Mouse (Mus musculus): ENCODE results near the gene Psap. TPM values are rescaled to one million over a fixed set of nuclear protein-coding genes. Genes with fewer than 3 reads are reported as not detected.

The Psap gene
- polyA plus RNA-seq, 1 experiment: 231 TPM

DNA sequence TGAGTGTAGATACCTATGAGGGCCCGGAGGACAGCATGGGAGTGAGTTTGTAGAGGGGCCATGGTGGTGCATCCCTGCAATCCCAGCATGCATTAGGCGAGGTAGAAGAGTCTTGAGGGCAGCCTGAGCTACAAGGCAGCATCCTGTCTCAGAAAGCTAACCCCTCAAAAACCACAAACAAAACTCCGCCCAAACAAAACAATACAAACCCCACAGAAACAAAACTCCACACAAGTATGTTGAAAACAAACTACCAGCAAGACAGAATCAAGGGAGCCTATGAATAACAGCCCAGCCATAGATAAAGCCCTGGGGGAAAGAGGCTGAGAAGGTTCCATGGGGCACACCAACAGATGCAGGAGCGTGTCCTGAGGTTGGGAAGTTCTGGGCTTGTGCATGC, 68.6 kb downstream of the Psap start:
- H3K4me3 ChIP-seq (ENCODE audit: insufficient read depth, low read depth, low read length): no peak overlapping the region
- peaks cover 5% of the 10 kb centered on the region for H3K4me1 ChIP-seq (ENCODE audit: control insufficient read depth, insufficient read depth, low read length)
- WGBS: 88% methylated on average over 4 of the region's 4 CpGs
- TF ChIP-seq POLR2A (IDR thresholded peaks at IDR 0.05; ENCODE audit: insufficient read depth, low read depth, low read length): no peak
- no peak for TF ChIP-seq CTCF (IDR thresholded peaks at IDR 0.05; ENCODE audit: insufficient read depth, low read depth, low read length)
- no peak overlapping the region for H3K27ac ChIP-seq (ENCODE audit: insufficient read depth, low read depth, low read length)

DNA sequence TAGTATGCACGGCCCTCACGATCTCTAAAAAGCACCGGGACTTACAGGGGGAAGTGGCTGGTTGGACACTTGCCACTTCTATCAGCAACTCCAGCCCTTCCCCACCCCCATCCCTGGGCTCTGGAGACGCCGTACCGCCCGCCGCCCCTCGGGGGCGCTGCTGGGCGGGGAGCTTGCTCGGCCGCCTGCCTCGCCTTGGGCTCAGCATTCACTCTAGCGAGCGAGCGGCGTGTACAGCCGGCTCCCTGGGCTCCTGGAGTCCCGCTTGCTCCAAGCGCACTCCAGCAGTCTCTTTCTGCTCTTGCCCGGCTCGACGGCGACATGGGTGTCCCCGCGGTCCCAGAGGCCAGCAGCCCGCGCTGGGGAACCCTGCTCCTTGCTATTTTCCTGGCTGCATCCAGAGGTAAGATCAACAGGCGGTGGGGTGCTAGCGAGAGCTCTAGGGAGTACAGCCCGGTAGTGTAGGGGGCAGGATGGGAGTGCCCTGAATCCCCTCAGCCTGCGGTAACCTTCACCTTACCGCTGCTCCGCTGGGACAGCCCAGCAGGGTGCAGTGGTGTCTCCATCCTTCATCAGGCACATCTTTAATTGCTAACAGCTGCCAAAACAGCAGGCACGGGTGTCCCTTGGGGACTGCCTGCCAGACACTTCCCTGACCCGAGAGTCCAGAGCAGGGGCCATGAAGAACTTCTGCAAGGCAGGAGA, 69.4 kb downstream of the Psap start, which contains the start of gene Vsir:
Gene Vsir, plus strand, starts transcription at position 151 of the 705 bp plus-strand sequence.
- no peak within 1 kb of the TSS for H3K27ac ChIP-seq (ENCODE audit: insufficient read depth, low read depth, low read length)
- peak within 1 kb of the TSS; percentile 35 for H3K4me3 ChIP-seq (ENCODE audit: insufficient read depth, low read depth, low read length)
- WGBS: 4% methylated on average over 37 of the region's 37 CpGs
- TF ChIP-seq POLR2A (IDR thresholded peaks at IDR 0.05; ENCODE audit: insufficient read depth, low read depth, low read length): 0 out of 2 replicates have a peak, but pooled peaks have one; percentile 22
- TF ChIP-seq CTCF (IDR thresholded peaks at IDR 0.05; ENCODE audit: insufficient read depth, low read depth, low read length): peak; percentile 6; the same call in 1 of the 2 replicates
- peaks cover 12% of the 10 kb centered on the region for H3K4me1 ChIP-seq (ENCODE audit: control insufficient read depth, insufficient read depth, low read length)

GRCm38 (mm10) chr10:60347768-60348610, 70.6 kb downstream of the Psap start:
- 80% methylated on average over 9 of the region's 9 CpGs for WGBS
- H3K4me1 ChIP-seq (ENCODE audit: control insufficient read depth, insufficient read depth, low read length): peaks cover 12% of the 10 kb centered on the region
- H3K27ac ChIP-seq (ENCODE audit: insufficient read depth, low read depth, low read length): no peak overlapping the region
- TF ChIP-seq CTCF (IDR thresholded peaks at IDR 0.05; ENCODE audit: insufficient read depth, low read depth, low read length) (no peak), POLR2A (IDR thresholded peaks at IDR 0.05; ENCODE audit: insufficient read depth, low read depth, low read length) (no peak)
- 0 out of 2 replicates have a peak overlapping the region, but pooled peaks have one; percentile 1 for H3K4me3 ChIP-seq (ENCODE audit: insufficient read depth, low read depth, low read length)

GRCm38 (mm10) chr10:60349056-60349455, 71.6 kb downstream of the Psap start:
- no peak for TF ChIP-seq POLR2A (IDR thresholded peaks at IDR 0.05; ENCODE audit: insufficient read depth, low read depth, low read length)
- TF ChIP-seq CTCF (IDR thresholded peaks at IDR 0.05; ENCODE audit: insufficient read depth, low read depth, low read length): no peak
- Histone ChIP-seq H3K4me3 (ENCODE audit: insufficient read depth, low read depth, low read length) (no peak overlapping the region), H3K4me1 (ENCODE audit: control insufficient read depth, insufficient read depth, low read length) (peaks cover 12% of the 10 kb centered on the region), H3K27ac (ENCODE audit: insufficient read depth, low read depth, low read length) (no peak overlapping the region)
- 68% methylated on average over 6 of the region's 6 CpGs for WGBS

GRCm38 (mm10) chr10:60349644-60350043, 72.2 kb downstream of the Psap start:
- 89% methylated on average over 5 of the region's 5 CpGs for WGBS

GRCm38 (mm10) chr10:60350077-60350804, 72.8 kb downstream of the Psap start:
- H3K4me3 ChIP-seq (ENCODE audit: insufficient read depth, low read depth, low read length): no peak overlapping the region
- TF ChIP-seq POLR2A (IDR thresholded peaks at IDR 0.05; ENCODE audit: insufficient read depth, low read depth, low read length): no peak
- no peak for TF ChIP-seq CTCF (IDR thresholded peaks at IDR 0.05; ENCODE audit: insufficient read depth, low read depth, low read length)
- H3K27ac ChIP-seq (ENCODE audit: insufficient read depth, low read depth, low read length): no peak overlapping the region
- 65% methylated on average over 5 of the region's 5 CpGs for WGBS
- peaks cover 12% of the 10 kb centered on the region for H3K4me1 ChIP-seq (ENCODE audit: control insufficient read depth, insufficient read depth, low read length)

More at GRCm38 (mm10) chr10:60349644-60350043, 72.2 kb downstream of the Psap start:
- no peak overlapping the region for H3K4me3 ChIP-seq (ENCODE audit: insufficient read depth, low read depth, low read length)
- peaks cover 12% of the 10 kb centered on the region for H3K4me1 ChIP-seq (ENCODE audit: control insufficient read depth, insufficient read depth, low read length)
- H3K27ac ChIP-seq (ENCODE audit: insufficient read depth, low read depth, low read length): no peak overlapping the region
- TF ChIP-seq POLR2A (IDR thresholded peaks at IDR 0.05; ENCODE audit: insufficient read depth, low read depth, low read length): no peak
- no peak for TF ChIP-seq CTCF (IDR thresholded peaks at IDR 0.05; ENCODE audit: insufficient read depth, low read depth, low read length)

DNA sequence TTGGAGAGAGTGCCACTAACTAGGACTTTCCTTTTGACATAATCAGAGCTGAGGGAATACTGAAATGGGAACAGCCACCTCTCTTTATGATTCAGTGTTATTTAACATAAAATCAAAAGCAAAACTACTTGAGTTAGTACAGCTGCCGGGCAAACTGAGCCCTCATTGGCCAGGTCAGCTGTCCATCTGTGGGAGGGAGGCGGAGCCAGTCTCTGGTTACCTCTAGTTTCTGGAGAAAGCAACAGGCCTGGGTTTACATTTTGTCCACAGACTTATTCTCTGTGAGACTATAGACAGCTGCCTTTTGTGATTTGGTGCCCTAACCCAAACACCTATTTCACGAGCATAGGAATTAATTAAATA, 73.4 kb downstream of the Psap start:
- Histone ChIP-seq H3K4me1 (ENCODE audit: control insufficient read depth, insufficient read depth, low read length) (peaks cover 12% of the 10 kb centered on the region), H3K27ac (ENCODE audit: insufficient read depth, low read depth, low read length) (no peak overlapping the region), H3K4me3 (ENCODE audit: insufficient read depth, low read depth, low read length) (no peak overlapping the region)
- 56% methylated on average over 3 of the region's 3 CpGs for WGBS
- TF ChIP-seq CTCF (IDR thresholded peaks at IDR 0.05; ENCODE audit: insufficient read depth, low read depth, low read length): no peak
- TF ChIP-seq POLR2A (IDR thresholded peaks at IDR 0.05; ENCODE audit: insufficient read depth, low read depth, low read length): no peak

DNA sequence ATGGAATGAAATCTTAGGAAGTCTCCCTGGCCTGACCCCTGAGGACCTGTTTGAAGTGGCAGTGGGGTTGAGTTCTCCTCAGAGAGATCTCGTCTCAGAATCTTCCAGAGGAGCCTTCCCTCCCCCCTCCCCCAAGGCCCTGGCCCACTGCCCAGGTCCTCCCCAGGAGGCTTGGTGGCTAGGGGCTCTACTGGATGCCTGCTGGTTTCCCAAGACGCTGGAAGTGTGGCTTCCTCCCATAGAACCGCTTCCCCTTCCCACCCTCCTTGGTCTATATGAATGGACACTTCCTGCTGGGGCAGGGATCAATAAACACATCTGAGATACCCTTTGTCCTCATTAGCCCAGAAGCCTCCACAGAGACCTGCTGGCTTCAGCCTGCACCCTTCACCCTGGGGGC, 73.8 kb downstream of the Psap start:
- H3K27ac ChIP-seq (ENCODE audit: insufficient read depth, low read depth, low read length): no peak overlapping the region; the same call in 1 of the 2 replicates
- WGBS: 49% methylated on average over 3 of the region's 3 CpGs
- H3K4me3 ChIP-seq (ENCODE audit: insufficient read depth, low read depth, low read length): no peak overlapping the region
- peaks cover 12% of the 10 kb centered on the region for H3K4me1 ChIP-seq (ENCODE audit: control insufficient read depth, insufficient read depth, low read length)
- TF ChIP-seq CTCF (IDR thresholded peaks at IDR 0.05; ENCODE audit: insufficient read depth, low read depth, low read length) (no peak), POLR2A (IDR thresholded peaks at IDR 0.05; ENCODE audit: insufficient read depth, low read depth, low read length) (no peak)
